Mouse (Mus musculus) brain, embryonic 14.5 days (tissue): ENCODE results near the gene Psmd11. TPM values are rescaled to one million over a fixed set of nuclear protein-coding genes. Genes with fewer than 3 reads are reported as not detected.
"Not testable (repeated sequence)": the region's sequence is repeated elsewhere in the genome, so short reads cannot be mapped to it uniquely, and the experiment has no call there.

Experiments
- DNase-seq: peaks from one replicate; pipeline ENCODE4 v3.0.0-alpha.2; 2011; ENCODE audit warnings: low read depth
- CTCF ChIP-seq: fragments of 200-500 bp; IDR thresholded peaks from 2 replicates; pipeline ENCODE4 v1.5.1; 2012; ENCODE audit warnings: inconsistent platforms, mild to moderate bottlenecking, moderate library complexity, borderline replicate concordance; ENCODE audit not compliant: insufficient read depth, insufficient read length; ENCODE audit errors: extremely low read depth
- POLR2A ChIP-seq: fragments of 200-500 bp; IDR thresholded peaks from 2 replicates; pipeline ENCODE4 v1.6.1; 2012; ENCODE audit warnings: mild to moderate bottlenecking, inconsistent platforms, borderline replicate concordance; ENCODE audit not compliant: poor library complexity, insufficient read depth, insufficient read length, severe bottlenecking; ENCODE audit errors: extremely low read depth
- polyA plus RNA-seq: library from polyadenylated mRNA; depleted of rRNA; stranded (reverse); fragments of >200 nt; gene quantifications from 2 replicates; pipeline ENCODE4 v1.2.3, GENCODE M21; 2012

Psmd11 gene
- polyA plus RNA-seq, 1 experiment: 86.1 TPM

DNA sequence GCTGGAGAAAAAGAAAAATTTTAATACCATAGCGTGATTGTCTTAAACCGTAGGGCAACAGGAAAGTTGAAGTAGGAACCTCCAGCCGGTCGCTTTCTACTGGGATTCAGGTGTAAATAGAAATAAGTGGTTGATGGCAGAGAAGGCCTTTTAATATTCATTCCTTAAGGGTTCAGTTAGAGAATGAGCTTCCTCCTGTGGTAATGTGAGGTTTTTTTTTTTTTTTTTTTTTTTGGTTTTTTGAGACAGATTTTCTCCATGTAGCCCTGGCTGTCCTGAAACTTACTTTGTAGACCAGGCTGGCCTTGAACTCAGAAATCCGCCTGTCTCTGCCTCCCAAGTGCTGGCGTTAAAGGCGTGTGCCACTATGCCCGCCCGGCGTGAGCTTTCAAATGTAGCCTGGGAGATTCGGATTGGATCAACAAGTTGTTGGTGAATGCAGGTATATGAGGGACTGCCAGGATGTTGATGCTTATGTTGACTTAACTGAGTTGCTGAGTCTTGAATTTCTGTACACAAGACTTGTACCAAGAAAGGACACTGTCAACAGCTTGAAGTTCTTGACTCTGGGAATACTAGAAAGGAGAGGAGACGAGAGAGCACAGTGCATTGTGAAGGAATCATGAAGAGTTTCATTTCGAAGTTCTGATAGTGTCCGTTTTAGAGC lies 1.2 kb downstream of the Psmd11 start:
- no peak for DNase-seq
- TF ChIP-seq CTCF (no peak), POLR2A (no peak)

DNA sequence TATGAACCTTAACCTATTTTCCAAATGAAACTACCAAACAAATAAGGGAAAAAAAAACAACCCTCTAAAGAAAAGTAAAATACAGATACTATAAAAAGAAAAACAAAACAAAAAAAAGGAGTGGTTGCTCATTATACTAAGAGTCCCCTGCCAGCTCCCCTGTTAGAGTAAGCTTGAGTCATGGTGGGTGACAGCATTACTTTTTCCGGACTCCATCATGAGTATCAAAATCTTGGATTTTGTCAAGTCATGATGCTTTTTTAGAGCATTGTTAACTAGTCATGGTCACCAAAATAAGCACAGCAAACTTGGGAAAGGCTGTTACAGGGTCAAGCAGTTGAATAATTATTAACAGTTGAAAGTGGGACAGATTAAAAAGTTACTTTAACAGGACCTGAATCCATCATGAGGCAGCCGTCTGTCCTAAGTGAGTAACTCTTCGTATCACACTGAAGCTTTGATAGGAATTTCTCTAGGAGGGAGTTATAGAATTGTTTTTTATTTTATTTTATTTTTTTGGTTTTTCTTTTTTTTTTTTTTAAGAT lies 2.0 kb downstream of the Psmd11 start:
- TF ChIP-seq POLR2A: no peak
- TF ChIP-seq CTCF: no peak
- DNase-seq: no peak

DNA sequence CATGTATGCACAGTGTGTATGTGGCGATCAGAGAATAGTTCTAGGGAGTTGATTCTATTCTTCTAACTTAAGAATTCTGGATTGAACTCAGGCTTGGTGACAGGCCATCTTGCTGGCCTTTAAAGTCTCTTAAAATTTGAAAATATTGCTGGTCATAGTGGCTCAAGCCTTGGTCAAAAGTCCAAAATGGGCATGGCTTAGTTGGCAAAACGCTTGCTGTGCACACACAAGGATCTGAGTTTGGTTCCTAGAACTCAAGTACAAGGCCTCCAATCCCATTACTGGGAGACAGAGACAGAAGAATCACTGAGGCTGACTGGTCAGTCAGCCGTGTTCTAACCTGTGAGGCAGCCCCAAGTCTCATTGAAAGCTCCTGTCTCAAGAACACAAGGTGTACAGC lies 18.5 kb downstream of the Psmd11 start:
- TF ChIP-seq CTCF (no peak), POLR2A (no peak)

GRCm38 (mm10) chr11:80449859-80450258 lies 21.4 kb downstream of the Psmd11 start:
- no peak for DNase-seq

More for the DNA sequence above, 18.5 kb downstream of the Psmd11 start:
- no peak for DNase-seq

DNA sequence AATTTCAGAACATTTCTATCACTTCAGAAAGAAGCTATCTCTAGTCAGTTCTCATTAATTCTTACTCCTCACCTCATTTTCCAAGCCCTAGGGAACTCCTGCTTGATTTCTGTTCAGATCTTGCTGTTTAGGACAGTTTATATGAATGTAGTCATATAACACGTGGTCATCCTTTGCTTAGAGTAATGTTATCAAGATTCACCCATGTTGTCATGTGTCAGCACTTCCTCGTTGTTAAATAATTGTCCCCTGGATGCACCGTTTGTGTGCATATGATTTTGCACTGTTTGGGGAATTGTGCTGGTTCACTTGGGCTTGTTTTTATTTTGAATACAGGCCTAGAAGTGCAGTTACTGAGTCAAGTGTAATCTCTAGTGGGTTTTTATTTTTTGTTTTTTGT lies 23.8 kb downstream of the Psmd11 start:
- TF ChIP-seq POLR2A (no peak), CTCF (no peak)
- no peak for DNase-seq

More at GRCm38 (mm10) chr11:80449859-80450258, 21.4 kb downstream of the Psmd11 start:
- TF ChIP-seq POLR2A: no peak
- peak; percentile 3; the same call in 1 of the 2 replicates for TF ChIP-seq CTCF

- TF ChIP-seq CTCF (no peak), POLR2A (no peak)
- no peak for DNase-seq
These were observed 24.8 kb downstream of the Psmd11 start for GRCm38 (mm10) chr11:80453198-80453597.

- DNase-seq: not testable (repeated sequence)
These were observed 35.3 kb downstream of the Psmd11 start for GRCm38 (mm10) chr11:80463605-80464130.

DNA sequence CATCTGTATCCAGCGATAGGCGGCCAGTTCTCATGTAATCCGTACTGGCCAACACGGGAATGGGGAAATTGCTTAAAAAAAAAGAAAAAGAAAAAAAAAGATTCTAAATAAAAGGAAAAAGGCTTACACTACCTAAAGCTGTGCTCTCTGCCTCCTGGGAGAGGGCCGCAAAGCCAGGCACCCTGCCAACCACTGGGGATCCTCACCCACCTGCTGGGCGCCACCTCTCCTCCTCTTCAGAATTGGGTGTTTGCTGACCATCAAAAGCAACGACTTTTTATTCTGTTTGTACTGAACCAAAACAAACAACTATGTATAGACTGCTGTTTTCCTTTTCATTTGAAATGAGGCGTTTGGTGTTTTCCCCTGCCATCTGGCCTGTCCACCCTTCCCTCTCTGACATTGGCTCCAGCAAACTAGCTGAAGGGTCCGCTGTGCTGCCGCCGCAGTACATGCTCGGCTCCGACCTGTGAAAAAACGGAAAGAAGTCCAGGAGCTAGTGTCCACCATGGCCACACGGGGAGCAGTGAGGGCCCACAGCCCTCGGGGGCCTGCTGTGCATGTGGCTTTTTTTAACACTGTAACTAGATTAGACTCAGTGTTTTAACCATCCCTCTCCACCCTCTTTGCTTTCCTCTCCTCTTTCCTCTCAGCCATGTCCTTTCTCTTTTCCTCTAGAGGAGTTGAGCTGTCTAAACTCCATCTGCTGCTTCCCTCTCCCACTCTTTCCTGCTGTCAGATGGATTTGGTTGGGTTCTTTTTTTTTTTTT lies 43.6 kb downstream of the Psmd11 start:
- no peak for DNase-seq
- no peak for TF ChIP-seq CTCF
- TF ChIP-seq POLR2A: no peak

GRCm38 (mm10) chr11:80474175-80474691 lies 45.8 kb downstream of the Psmd11 start:
- TF ChIP-seq CTCF (peak; percentile 51; the same call in 1 of the 2 replicates), POLR2A (no peak)
- peak; percentile 81 for DNase-seq

DNA sequence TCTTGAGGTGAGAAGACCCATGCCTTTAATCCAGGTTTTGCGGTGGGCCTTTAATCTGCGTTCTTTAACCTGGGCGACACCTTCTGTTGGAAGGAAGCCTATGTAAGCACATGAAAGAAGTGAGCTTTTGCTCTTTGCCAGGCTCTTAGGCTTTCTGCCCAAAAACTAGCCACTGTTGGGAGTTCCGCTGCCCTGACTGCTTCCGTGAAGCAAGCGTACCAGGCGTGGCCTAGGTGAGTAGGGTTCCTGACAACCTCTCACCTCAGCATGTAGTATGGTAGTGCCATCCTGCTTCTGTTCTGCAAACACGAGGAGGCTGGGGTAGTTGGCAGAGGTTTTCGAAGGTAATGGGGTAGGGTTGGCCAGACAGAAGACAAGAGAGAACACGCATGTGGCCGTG lies 46.4 kb downstream of the Psmd11 start:
- DNase-seq: no peak
- TF ChIP-seq CTCF (no peak), POLR2A (no peak)

DNA sequence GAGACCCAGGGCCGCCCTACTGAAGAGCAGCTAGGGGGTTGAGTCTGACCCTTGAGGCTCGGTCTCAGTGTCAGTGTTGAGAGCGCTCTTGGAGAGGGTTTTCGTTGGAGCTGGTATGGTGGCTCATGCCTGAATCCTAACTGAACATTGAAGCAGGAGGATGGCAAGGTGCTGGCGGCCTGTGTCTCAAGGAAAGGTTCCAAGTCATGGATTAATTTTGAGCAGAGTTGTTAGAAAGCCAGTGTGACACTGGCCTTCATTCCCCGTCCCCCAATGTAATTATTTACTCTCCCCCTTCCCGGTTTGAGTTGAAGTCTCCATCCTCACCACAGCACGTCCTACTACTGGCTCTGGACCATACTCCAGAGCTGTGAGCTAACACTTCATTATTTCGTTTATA lies 47.1 kb downstream of the Psmd11 start:
- DNase-seq: no peak
- TF ChIP-seq CTCF: no peak
- no peak for TF ChIP-seq POLR2A
